Mouse (Mus musculus) gastrocnemius, adult 18-20 months (tissue): ENCODE measurements at regions not wholly inside any gene's neighbourhood (a gene's known extent, or its start where the extent isn't known, plus 50 kb on each side); places are given as distances from the start of the nearest gene placed in this dataset.
A peak's percentile ranks its signal among the peaks of the same experiment; 100 is the strongest.

Source experiments
- DNase-seq: peaks from one replicate; pipeline ENCODE4 v3.0.0; 2021; ENCODE audit warnings: low spot score

DNA sequence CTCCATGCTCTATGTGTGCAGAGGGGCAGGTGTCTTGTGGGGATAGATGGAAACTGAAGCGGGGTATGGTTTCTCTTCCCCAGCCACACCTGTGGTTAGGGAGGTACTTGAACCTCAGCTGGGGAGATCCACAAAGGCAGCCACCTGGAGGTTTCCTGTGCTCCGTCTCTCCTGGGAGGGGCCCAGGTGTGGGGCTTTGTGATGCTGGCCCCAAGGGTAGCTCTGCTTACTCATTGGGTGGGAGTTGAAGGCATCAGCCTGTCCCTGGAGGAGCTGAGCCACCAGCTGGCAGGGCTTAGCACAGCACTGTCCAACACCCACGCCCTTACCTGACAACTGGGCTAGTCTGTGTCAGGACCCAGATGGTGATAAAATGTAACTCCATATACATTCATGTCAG lies 81.4 kb downstream of the Lhx2 start:
- DNase-seq = no peak

DNA sequence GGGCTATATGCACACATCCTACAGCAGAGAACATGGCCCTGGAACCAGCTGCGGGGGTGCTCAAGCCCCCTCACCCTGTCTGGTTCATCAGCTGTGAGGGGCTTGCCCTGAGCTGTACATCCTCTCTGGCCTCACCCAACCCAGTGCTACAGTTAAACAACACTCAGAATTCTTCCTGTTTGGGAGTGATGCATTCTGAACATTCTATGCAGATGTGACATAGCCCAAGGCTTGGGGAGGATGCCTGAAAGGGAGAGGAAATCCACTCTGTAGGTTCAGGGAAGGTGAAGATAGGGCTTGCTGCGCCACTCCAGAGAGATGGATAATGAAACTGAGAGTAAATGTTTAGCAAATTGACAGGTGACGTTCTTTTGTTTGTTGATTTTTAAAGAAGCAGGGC lies 83.3 kb downstream of the Lhx2 start:
- DNase-seq = no peak

DNA sequence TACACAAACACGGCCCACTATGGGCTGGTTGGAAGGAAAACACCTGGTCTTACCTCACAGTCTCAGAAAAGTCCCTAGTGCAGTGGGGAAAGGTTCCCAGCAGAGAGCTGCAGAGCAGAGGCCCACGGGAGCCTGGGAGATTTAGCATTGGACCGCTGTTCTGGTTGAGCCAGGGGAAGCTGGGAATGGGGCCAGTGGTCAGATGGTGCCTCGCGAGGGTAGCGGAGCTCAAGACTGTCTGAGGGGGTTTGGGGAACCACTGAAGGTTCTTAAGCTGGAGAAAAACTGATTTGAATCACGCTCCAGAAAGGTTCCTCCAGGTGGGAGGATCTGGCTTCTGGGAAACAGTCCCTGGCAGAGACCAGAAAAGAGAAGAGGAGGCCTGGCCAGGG lies 84.8 kb downstream of the Lhx2 start:
- DNase-seq = no peak

DNA sequence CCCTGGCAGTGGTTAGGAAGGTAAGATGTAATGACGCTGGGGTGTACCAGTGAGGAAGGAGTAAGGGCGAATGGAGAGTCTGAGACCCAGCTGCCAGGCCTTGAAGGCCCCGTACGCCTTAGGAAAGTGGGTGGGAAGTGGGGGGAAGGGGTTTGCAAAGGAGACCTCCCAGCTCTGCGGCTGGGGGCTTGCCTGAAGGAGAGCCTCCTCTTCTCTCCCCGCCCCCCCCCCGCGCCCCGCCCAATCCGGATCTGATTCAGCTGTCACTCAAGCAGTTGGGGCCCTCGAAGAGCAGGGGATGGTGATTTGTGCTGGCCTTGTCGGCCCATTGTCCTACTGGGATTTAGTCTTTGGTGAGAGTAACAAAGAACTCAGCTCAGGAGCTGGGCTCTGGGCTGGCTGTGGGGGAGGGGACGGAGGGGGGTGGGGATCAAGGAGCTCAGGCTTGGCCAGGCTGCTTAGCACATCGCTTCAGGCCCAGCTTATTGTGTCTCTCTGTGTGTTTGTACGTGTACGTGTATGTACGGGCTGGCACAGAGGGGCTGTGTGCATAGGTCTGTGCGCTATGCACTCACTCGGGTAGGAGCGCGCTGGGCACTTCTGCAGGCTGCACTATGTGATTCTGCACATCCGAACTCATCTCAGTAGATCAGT lies 85.3 kb downstream of the Lhx2 start:
- no peak for DNase-seq

DNA sequence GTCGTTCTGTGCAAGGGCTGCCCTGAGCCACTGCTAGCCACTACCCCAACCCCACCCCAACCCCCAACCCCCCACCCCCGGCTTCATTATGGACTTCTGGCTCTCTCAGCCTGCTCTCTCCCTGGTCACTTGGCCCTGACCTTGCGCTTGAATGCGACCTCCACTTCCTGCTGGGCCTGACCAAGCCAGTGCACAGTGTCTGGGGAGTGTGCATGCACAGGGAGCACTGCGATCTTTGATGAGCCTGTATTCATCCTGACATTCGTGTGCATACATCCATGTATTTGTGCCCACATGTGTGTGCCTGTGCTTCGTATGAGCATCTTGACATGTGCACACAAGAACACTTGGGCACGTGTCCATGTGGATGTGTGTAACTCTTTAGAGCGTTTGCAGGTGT lies 85.9 kb downstream of the Lhx2 start:
- DNase-seq = no peak

DNA sequence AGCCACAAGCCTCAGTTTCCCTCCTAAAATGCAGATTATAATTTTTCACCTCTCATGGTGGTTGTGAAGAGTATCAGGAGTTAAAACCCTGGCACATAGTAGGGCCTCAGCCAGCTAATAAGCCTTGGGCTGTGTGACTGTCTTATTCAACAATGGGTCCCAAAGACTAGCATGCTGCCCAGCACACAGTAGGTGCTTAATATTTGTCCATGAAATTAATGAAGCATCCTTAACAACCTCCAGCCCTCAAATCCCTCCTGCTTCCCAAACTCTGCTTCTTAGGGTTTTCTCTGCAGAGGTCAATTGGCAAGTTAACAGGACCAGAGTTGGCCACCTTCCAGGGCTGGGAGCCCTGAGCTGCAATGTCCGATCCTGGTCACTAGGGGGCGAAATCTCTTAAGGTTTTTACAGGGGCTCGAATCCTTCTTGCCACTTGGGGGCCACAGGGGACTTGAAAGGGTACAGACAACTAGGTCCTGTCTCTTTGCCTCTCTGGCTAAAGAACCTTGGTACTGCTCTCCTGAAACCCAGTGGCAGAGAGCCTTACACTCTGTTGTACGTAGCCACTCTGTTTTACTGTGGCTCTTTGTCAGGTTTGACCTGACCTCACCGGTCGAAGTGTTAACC lies 81.6 kb upstream of the Nek6 start:
- peak; percentile 86 for DNase-seq

DNA sequence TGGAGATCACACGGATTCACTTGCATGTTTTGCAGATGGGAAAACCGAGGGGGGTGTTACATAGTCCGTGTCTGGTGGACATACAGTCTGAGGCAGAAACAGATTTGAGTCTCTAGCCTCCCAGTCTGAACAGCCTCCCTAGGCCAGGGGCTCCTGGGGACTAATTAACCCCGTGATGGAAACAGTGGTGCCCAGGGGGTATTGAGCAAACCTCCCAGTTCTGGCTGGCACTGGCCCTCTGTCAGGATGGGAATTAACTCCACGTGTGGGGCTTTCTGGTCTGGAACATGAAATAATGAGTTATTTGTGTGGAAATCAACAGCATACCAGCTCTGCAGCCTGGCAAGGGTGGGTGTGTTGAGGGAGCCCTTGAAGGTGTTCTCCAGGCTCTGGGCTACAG lies 79.9 kb upstream of the Nek6 start:
- no peak for DNase-seq

DNA sequence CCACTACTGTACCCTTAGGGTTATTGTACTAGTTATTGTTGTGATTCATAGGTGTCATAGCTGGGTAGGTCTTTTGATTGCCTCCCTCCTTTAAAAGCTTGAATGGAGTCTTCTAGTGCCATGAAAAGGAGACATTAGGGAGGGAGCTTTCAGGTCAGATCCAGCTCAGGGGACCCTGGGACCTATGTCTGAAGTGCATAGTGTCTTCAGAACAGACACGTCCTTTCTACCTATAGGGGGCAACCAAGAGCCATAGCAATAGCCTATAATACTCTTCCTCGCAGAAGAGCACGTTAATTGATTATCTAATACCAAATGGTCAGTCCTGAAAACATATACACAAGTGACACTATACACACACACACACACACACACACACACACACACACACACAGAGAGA lies 77.7 kb upstream of the Nek6 start:
- peak; percentile 26 for DNase-seq

DNA sequence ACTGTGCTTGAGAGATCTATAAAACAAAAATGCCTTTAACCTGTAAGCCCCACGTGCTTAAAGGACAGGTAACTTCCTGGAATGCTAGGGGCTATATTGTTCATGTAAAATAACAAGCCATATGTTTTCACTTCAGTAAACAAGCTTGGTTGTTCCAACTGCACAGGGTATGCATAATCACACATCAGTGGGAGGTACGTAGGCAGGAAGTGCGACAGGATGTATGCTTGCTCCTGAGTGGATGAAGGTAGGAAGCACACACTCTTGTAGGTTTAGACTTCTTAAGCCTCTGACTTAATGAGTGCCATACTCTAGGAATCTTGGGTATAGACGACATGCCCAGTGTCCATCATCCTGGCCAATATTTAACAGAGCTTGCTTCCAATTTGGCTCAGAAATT lies 74.7 kb upstream of the Nek6 start:
- DNase-seq = no peak

DNA sequence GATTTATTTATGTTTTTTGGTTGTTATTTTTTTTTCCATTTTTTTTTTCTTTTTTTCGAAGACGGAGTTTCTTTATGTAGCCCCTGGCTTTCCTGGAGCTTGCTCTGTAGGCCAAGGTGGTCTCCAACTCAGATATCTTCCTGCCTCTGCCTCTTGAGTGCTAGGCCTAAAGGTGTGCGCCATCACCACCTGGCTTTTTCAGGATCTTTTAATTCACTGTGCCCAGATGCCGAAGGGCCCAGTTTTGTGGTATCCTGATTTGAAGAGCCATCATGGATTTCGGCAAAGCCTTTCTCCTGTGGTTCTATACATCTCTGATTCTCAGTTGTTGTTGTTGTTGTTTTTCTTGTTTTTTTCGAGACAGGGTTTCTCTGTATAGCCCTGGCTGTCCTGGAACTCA lies 72.3 kb upstream of the Nek6 start:
- no peak for DNase-seq

DNA sequence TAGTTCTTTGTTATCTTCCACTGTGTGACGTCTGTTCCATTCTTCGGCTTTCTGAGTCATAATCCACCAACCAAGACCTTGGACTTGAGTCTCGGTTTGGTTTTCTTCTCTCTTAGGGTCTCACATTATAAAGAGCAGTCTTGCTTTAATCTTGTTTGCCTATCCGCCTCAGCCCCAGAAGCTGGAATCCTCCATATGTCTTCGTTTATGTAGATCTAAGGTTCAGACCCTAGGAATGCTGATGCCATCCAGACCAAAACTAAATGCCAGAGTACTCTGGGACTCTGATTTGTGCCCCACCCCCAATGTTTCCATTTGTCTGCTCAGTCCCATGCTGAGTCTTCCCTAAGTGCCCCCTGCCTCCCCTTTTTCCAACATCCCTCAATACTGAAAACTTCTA lies 71.5 kb upstream of the Nek6 start:
- no peak for DNase-seq

DNA sequence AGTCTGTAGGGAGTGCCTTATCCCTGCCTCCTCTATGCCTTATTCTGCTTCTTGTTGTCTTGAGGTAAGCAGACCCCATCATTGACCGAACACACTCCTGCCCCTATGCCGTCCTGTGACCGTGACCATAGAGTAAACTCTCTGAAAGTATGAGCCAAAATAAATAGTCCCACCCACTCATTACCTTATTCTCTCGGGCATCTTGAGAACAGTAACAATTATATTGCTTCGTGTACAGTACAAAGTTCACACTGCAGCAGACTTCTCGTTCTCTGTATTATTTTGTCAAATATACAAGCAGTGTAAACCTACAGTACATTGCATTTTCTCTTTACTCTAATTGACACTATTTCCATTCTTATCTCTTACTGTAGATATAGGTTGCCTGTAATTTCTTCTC lies 62.4 kb upstream of the Nek6 start:
- no peak for DNase-seq

DNA sequence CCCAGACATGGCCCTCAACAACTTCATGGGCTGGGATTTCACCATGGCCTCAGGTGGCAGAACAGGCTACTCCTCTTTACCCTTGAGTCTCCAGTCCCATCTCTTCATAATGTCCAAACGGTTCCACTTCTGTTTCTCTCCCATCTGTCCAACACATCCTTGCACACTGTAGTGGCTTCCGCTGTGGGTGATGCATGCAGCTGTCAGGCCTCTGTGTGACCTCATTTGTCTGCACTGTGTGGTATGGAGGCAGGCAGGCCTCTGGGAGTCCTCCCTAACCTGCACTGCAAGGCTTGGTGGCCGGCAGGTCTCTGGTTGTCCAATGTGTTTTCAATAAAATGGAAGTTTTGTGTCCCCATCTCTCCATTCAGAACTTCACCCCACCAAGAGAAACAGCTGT lies 54.9 kb upstream of the Nek6 start:
- DNase-seq = no peak

DNA sequence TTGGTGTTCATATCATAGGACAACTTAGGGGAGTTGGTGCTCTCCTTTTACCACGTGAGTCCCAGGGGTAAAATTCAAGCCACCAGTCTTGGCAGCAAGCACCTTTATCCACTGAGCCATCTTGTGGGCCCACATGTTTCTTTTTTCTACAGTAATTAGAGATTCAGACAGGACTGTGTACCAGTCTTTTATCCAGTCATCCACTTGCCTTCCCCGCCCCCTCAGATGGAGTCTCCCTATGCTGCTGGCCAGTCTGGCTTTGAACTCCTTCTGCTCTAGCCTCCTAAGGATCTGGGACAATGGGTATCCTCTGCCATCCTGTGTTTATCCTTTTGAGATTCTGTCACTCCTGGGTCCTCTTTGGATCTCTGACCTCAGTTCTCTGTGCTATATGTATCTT lies 51.1 kb upstream of the Nek6 start:
- DNase-seq = no peak

DNA sequence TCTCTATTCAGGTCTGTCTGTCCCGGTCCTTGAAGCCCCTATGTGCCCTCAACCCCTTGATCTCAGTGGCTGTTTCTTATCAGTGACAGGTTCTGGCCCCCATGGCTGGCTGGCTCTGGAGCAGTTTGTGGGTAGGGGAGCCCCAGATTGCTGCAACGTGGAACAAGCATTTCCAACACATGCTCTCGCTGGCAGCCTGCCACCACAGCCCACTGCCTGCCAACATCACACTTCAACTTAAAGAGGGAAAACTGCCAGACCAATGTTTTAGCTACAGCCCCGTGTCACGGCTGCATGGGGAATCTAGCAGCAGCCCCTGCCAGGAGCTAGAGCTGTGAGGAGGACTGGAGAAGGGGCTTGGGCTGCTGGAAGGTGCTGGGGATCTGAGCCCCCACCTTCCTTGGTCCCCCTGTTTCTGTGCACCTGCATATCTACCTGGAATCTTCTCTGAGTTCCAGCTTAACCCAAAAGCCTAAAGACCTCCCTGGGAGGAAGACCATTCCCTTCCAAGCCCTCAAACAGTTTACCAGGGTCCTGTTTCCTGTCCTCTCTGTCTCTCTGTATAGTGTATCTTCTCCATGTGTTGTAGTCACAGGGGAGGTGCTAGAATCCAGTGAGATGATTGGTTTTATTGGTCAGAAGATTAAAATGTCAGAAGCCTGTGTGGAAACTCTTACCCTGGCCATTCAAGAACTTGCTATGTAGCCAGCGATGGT lies 50.5 kb upstream of the Nek6 start:
- DNase-seq = no peak
